ENCODE assay signal across 22 mouse cellular contexts in the genomic region with DNA sequence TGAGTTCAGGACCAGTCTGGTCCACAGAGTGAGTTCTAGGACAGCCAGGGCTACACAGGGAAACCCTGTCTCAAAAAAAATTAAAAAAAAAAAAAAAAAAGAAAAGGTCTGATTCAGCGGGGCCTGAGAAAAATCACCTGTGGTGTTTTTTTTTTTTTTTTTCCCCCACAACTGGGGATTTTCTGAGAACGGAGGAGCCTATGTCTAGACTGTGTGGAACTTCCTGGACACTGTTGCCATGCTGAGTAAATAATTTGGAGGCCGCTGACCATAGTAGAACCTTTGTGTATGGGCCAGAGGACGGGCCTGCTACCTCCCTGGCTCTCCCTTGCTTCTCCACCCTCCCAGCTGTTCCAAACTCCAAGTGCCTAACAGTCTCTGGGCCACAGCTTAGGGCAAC. TPM values are rescaled to one million over a fixed set of nuclear protein-coding genes. Genes with fewer than 3 reads are reported as not detected.
A peak's percentile ranks its signal among the peaks of the same experiment; 100 is the strongest.
DNase-seq lines count a peak whose midpoint lies in the region; ATAC-seq and TF ChIP-seq lines count a peak whose summit lies in the region.
"Had no signal": no experiment of that assay in that cellular context is flagged by ENCODE, and none has a peak within 500 bp of the region (broad histone marks: within the 10 kb centered on the region; RNA-seq: fewer than 3 reads in every experiment).

No protein-coding gene starts in this region.

- in situ Hi-C loops in ES-E14 (cut with MboI; ENCODE audit: low sequenced_read_pairs in 2 of 2, unreplicated experiment in 2 of 2), result loop anchor here in 1 of 2 experiments (10.0 kb wide), 1 partner anchor 66 kb away; no protein-coding TSS in a partner anchor

- no peak for ATAC-seq in heart, embryonic 12.5 days (ENCODE audit: insufficient number of reproducible peaks, low FRiP score)
- ATAC-seq in lung, embryonic 14.5 days (ENCODE audit: insufficient read depth), result peak; percentile 48; the same call in 1 of the 2 replicates
- peak; percentile 50 for ATAC-seq in inflammation-experienced regulatory T-cells, adult 6 months
- ATAC-seq: hindbrain, embryonic 16.5 days had no signal

- H3K9me3 ChIP-seq in heart, embryonic 12.5 days (replicated peaks), result no peaks in the 10 kb centered on the region
- no peaks in the 10 kb centered on the region for H3K9me3 ChIP-seq in lung, embryonic 14.5 days (ENCODE audit: low read depth, low read length)
- H3K9me3 ChIP-seq in ES-E14 (ENCODE audit: control insufficient read depth, insufficient read depth, low read depth, low read length), result no peaks in the 10 kb centered on the region
- H3K9me3 ChIP-seq: embryonic facial prominence, embryonic 15.5 days; G1E; midbrain, embryonic 12.5 days had no signal

- no peaks in the 10 kb centered on the region for H3K27me3 ChIP-seq in heart, embryonic 12.5 days (replicated peaks)
- H3K27me3 ChIP-seq in lung, embryonic 14.5 days (ENCODE audit: insufficient read depth, low read length), result no peaks in the 10 kb centered on the region
- H3K27me3 ChIP-seq: embryonic facial prominence, embryonic 15.5 days; midbrain, embryonic 12.5 days had no signal

- no peak overlapping the region for H3K4me2 ChIP-seq in heart, embryonic 12.5 days
- no peak overlapping the region for H3K4me2 ChIP-seq in lung, embryonic 14.5 days
- H3K4me2 ChIP-seq: embryonic facial prominence, embryonic 15.5 days; liver, embryonic 11.5 days; midbrain, embryonic 12.5 days had no signal

- no peak for TF ChIP-seq POLR2A in lung, adult 2 months (IDR thresholded peaks at IDR 0.05; ENCODE audit: borderline replicate concordance, extremely low read depth, low read depth, low read length)

- H3K27ac ChIP-seq in heart, embryonic 12.5 days (ENCODE audit: poor library complexity, severe bottlenecking), result peak overlapping the region; percentile 90
- H3K27ac ChIP-seq in lung, embryonic 14.5 days (ENCODE audit: low read depth), result no peak overlapping the region
- H3K27ac ChIP-seq in ES-E14 (ENCODE audit: insufficient read depth, low read depth, low read length, poor library complexity, severe bottlenecking), result no peak overlapping the region
- no peak overlapping the region for H3K27ac ChIP-seq in layer of hippocampus, adult 2 months
- H3K27ac ChIP-seq: embryonic facial prominence, embryonic 15.5 days; left cerebral cortex, adult 2 months; midbrain, embryonic 12.5 days had no signal

- peaks cover 43% of the 10 kb centered on the region for H3K36me3 ChIP-seq in heart, embryonic 12.5 days
- no peaks in the 10 kb centered on the region for H3K36me3 ChIP-seq in lung, embryonic 14.5 days (ENCODE audit: insufficient read depth)
- no peaks in the 10 kb centered on the region for H3K36me3 ChIP-seq in ES-E14 (ENCODE audit: control insufficient read depth, insufficient read depth, low read length, poor library complexity, severe bottlenecking)
- H3K36me3 ChIP-seq: embryonic facial prominence, embryonic 15.5 days; midbrain, embryonic 12.5 days had no signal

- H3K9ac ChIP-seq in heart, embryonic 12.5 days, result no peak overlapping the region; the same call in 1 of the 2 replicates
- H3K9ac ChIP-seq in lung, embryonic 14.5 days, result no peak overlapping the region
- no peak overlapping the region for H3K9ac ChIP-seq in ES-E14 (ENCODE audit: insufficient read depth, low read depth, low read length, poor library complexity, severe bottlenecking)
- H3K9ac ChIP-seq: embryonic facial prominence, embryonic 15.5 days; midbrain, embryonic 12.5 days had no signal

- WGBS in heart, embryonic 12.5 days, result 52% methylated on average over 4 of the region's 4 CpGs
- WGBS in lung, embryonic 14.5 days, result 65% methylated on average over 4 of the region's 4 CpGs
- 30% methylated on average over 4 of the region's 4 CpGs for WGBS in lung, adult 2 months

- H3K4me3 ChIP-seq in heart, embryonic 12.5 days, result no peak overlapping the region
- no peak overlapping the region for H3K4me3 ChIP-seq in lung, embryonic 14.5 days (ENCODE audit: low read depth, low read length)
- H3K4me3 ChIP-seq in lung, adult 2 months (replicated peaks; ENCODE audit: extremely low read depth, low read depth, low read length), result no peak overlapping the region
- no peak overlapping the region for H3K4me3 ChIP-seq in ES-E14 (ENCODE audit: insufficient read depth in 1 of 2, low read depth in 1 of 2, low read length in 2 of 2, poor library complexity in 1 of 2, severe bottlenecking in 1 of 2)
- H3K4me3 ChIP-seq in layer of hippocampus, adult 2 months, result no peak overlapping the region
- H3K4me3 ChIP-seq: embryonic facial prominence, embryonic 15.5 days; left cerebral cortex, adult 2 months; midbrain, embryonic 12.5 days had no signal

- peaks cover 88% of the 10 kb centered on the region for H3K4me1 ChIP-seq in heart, embryonic 12.5 days (replicated peaks)
- H3K4me1 ChIP-seq in lung, embryonic 14.5 days (ENCODE audit: insufficient read depth), result no peaks in the 10 kb centered on the region; the same call in 1 of the 2 replicates
- H3K4me1 ChIP-seq in lung, adult 2 months (ENCODE audit: control insufficient read depth, insufficient read depth, low read length), result peaks cover 7% of the 10 kb centered on the region
- H3K4me1 ChIP-seq in ES-E14 (ENCODE audit: control insufficient read depth in 2 of 2, insufficient read depth in 2 of 2, low read length in 2 of 2, poor library complexity in 1 of 2), result no peaks in the 10 kb centered on the region; a peak in 1 of 4 replicates
- H3K4me1 ChIP-seq: embryonic facial prominence, embryonic 15.5 days had no signal

- no peak for DNase-seq in heart, adult 11 months
- DNase-seq in lung, embryonic 14.5 days, result no peak
- no peak for DNase-seq in lung, adult 2 months
- no peak for DNase-seq in ES-E14 (ENCODE audit: low read depth, low spot score)
- DNase-seq in layer of hippocampus, adult 2 months (ENCODE audit: low spot score in 2 of 2), result no peak
- DNase-seq: adrenal gland, postnatal 36 days; cerebellum, adult 11-12 months; cerebellum, postnatal 25 days; kidney, adult 2 months; kidney, postnatal 14 days; lung, adult 18-20 months; retina, postnatal 1 day; thymus, postnatal 14 days had no signal

- TF ChIP-seq CTCF in lung, embryonic 14.5 days (IDR thresholded peaks at IDR 0.05; ENCODE audit: low read depth), result no peak
- no peak for TF ChIP-seq CTCF in lung, adult 2 months (IDR thresholded peaks at IDR 0.05; ENCODE audit: insufficient read depth, low read length)
- TF ChIP-seq CTCF in layer of hippocampus, adult 2 months (conservative IDR thresholded peaks at IDR 0.05), result no peak

TF ChIP-seq in ES-E14, 5 proteins besides CTCF, POLR2A, EP300 and RAD21:
- TF ChIP-seq HCFC1 (IDR thresholded peaks at IDR 0.05; ENCODE audit: borderline replicate concordance, insufficient read depth, low read length), result no peak
- TF ChIP-seq MAFK (IDR thresholded peaks at IDR 0.05; ENCODE audit: insufficient read depth, low read depth, low read length), result no peak
- peak; percentile 52; the same call in 1 of the 2 replicates for TF ChIP-seq ZNF384 (IDR thresholded peaks at IDR 0.05; ENCODE audit: low read depth, low read length)

RNA-seq across cellular contexts. Expression of a gene that starts 34.6 kb away (rescaled TPM):
- 126 and 135 TPM in 2 replicates for polyA plus RNA-seq in heart, embryonic 12.5 days (2016; fragmentation: Nextera tagmentation; extraction: Ambion mirVana)
- polyA plus RNA-seq in lung, embryonic 14.5 days (2014; fragmentation: Nextera tagmentation; extraction: Ambion mirVana), result 208 and 220 TPM in 2 replicates
- 33.6 and 47.2 TPM in 2 replicates for polyA plus RNA-seq in lung, adult 2 months (2012; rRNA removed)
- total RNA-seq in ES-E14 (2012; rRNA removed), result 52.0 and 60.1 TPM in 2 replicates
- polyA plus RNA-seq in inflammation-experienced regulatory T-cells, adult 6 months (2017; shearing (Covaris generic)), result under 1 TPM in 2 of 3 experiments, not detected in 1; 0.70 to 0.77 TPM
- total RNA-seq in layer of hippocampus, adult 2 months (2021), result 10 to 100 TPM; 30.6 to 38.5 TPM
- total RNA-seq: monocyte, adult 5-6 weeks had no signal

RNA-seq across cellular contexts. Expression of a gene that starts 40.7 kb away (rescaled TPM):
- polyA plus RNA-seq in heart, embryonic 12.5 days (2016; fragmentation: Nextera tagmentation; extraction: Ambion mirVana), result 113 and 122 TPM in 2 replicates
- 22.9 and 25.2 TPM in 2 replicates for polyA plus RNA-seq in lung, embryonic 14.5 days (2014; fragmentation: Nextera tagmentation; extraction: Ambion mirVana)
- 33.9 and 40.9 TPM in 2 replicates for polyA plus RNA-seq in lung, adult 2 months (2012; rRNA removed)
- total RNA-seq in ES-E14 (2012; rRNA removed), result 1.5 and 5.4 TPM in 2 replicates
- polyA plus RNA-seq in inflammation-experienced regulatory T-cells, adult 6 months (2017; shearing (Covaris generic)), result 100 to 1,000 TPM in 2 of 3 experiments, 10 to 100 TPM in 1; 84.1 to 109 (median 101) TPM
- 1 to 10 TPM; 3.7 to 4.9 TPM for total RNA-seq in layer of hippocampus, adult 2 months (2021)

Comparison
In these comparisons a context has a peak if more than half of its experiments do, and no peak if none do; other contexts are left out.
1. RNA of a gene that starts 34.6 kb away (polyA plus RNA-seq): 208 to 220 TPM in lung, embryonic 14.5 days, 126 to 135 TPM in heart, embryonic 12.5 days and 33.6 to 47.2 TPM in lung, adult 2 months; 0.70 to 0.77 TPM in inflammation-experienced regulatory T-cells, adult 6 months; every median in the first group is over 10 times any median in the second.